9 mouse cellular contexts compared by ENCODE assay signal in the genomic region with DNA sequence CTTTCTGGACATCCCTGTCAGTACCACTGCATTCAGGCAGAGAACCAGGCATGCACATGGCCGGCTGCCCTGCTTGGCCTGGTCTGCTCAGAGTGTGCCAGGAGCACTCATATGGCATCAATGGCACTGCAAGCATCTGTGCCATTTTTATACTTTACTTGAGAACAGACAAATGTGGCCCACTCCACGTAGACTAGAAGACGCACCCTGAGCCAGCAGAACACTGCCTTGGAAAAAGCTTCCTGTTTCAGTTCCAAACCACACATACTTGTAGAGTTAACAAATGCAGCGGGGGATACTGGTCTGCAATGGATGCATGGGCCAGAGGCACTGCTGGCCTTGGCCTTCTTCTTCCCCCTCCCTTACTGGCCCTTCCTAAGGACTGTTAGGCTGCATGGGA.
DNase-seq lines count a peak whose midpoint lies in the region; ATAC-seq and TF ChIP-seq lines count a peak whose summit lies in the region.
"Had no signal": no experiment of that assay in that cellular context is flagged by ENCODE, and none has a peak within 500 bp of the region (broad histone marks: within the 10 kb centered on the region; RNA-seq: fewer than 3 reads in every experiment).

No protein-coding gene starts in this region.

- no peaks in the 10 kb centered on the region for H3K27me3 ChIP-seq in forebrain, postnatal 0 days (ENCODE audit: insufficient read depth, low read length)
- no peaks in the 10 kb centered on the region for H3K27me3 ChIP-seq in forebrain, embryonic 16.5 days (replicated peaks; ENCODE audit: control insufficient read depth, insufficient read depth, low read length)
- H3K27me3 ChIP-seq in lung, embryonic 15.5 days = no peaks in the 10 kb centered on the region
- no peaks in the 10 kb centered on the region for H3K27me3 ChIP-seq in stomach, embryonic 15.5 days (replicated peaks)

- no peak for DNase-seq in forebrain, postnatal 0 days
- DNase-seq in lung, postnatal 36 days = no peak
- DNase-seq in embryo, embryonic 9.5 days (ENCODE audit: extremely low spot score) = no peak
- no peak for DNase-seq in spleen, postnatal 4 days (ENCODE audit: low spot score in 2 of 2)
- DNase-seq: midbrain, embryonic 14.5 days had no signal

- H3K4me1 ChIP-seq in forebrain, postnatal 0 days (ENCODE audit: insufficient read depth) = no peaks in the 10 kb centered on the region
- no peaks in the 10 kb centered on the region for H3K4me1 ChIP-seq in forebrain, embryonic 16.5 days (replicated peaks; ENCODE audit: control insufficient read depth, insufficient read depth, low read length)
- H3K4me1 ChIP-seq in lung, embryonic 15.5 days = peaks cover 43% of the 10 kb centered on the region
- H3K4me1 ChIP-seq in stomach, embryonic 15.5 days = peaks cover 39% of the 10 kb centered on the region

- peaks cover 13% of the 10 kb centered on the region for H3K36me3 ChIP-seq in forebrain, postnatal 0 days (ENCODE audit: insufficient read depth)
- H3K36me3 ChIP-seq in forebrain, embryonic 16.5 days (ENCODE audit: control insufficient read depth, insufficient read depth) = peaks cover 6% of the 10 kb centered on the region
- peaks cover 13% of the 10 kb centered on the region; the same call in 1 of the 2 replicates for H3K36me3 ChIP-seq in lung, embryonic 15.5 days
- no peaks in the 10 kb centered on the region; the same call in 1 of the 2 replicates for H3K36me3 ChIP-seq in stomach, embryonic 15.5 days

- WGBS in forebrain, postnatal 0 days = 58% methylated on average over 4 of the region's 4 CpGs
- WGBS in forebrain, embryonic 16.5 days = 76% methylated on average over 4 of the region's 4 CpGs
- WGBS in lung, embryonic 15.5 days = 63% methylated on average over 4 of the region's 4 CpGs
- WGBS in stomach, embryonic 15.5 days = 52% methylated on average over 4 of the region's 4 CpGs

- H3K27ac ChIP-seq in forebrain, postnatal 0 days (ENCODE audit: low read depth, low read length) = no peak overlapping the region
- no peak overlapping the region for H3K27ac ChIP-seq in forebrain, embryonic 16.5 days (ENCODE audit: low read length)
- H3K27ac ChIP-seq in lung, embryonic 15.5 days = 0 out of 2 replicates have a peak overlapping the region, but pooled peaks have one; percentile 5
- H3K27ac ChIP-seq in stomach, embryonic 15.5 days = peak overlapping the region; percentile 70

- H3K9ac ChIP-seq in forebrain, postnatal 0 days = no peak overlapping the region
- no peak overlapping the region for H3K9ac ChIP-seq in forebrain, embryonic 16.5 days (replicated peaks; ENCODE audit: low read depth, low read length)
- no peak overlapping the region for H3K9ac ChIP-seq in lung, embryonic 15.5 days
- H3K9ac ChIP-seq in stomach, embryonic 15.5 days = no peak overlapping the region

- no peak for TF ChIP-seq CTCF in forebrain, postnatal 0 days (IDR thresholded peaks at IDR 0.05; ENCODE audit: low read depth)

- no peak overlapping the region for H3K4me3 ChIP-seq in forebrain, postnatal 0 days (ENCODE audit: low read depth, low read length)
- H3K4me3 ChIP-seq in forebrain, embryonic 16.5 days (replicated peaks; ENCODE audit: low read length) = no peak overlapping the region
- H3K4me3 ChIP-seq in lung, embryonic 15.5 days = no peak overlapping the region
- no peak overlapping the region for H3K4me3 ChIP-seq in stomach, embryonic 15.5 days (replicated peaks)

- H3K9me3 ChIP-seq in forebrain, postnatal 0 days (ENCODE audit: low read length) = no peaks in the 10 kb centered on the region
- no peaks in the 10 kb centered on the region for H3K9me3 ChIP-seq in forebrain, embryonic 16.5 days (ENCODE audit: control insufficient read depth, low read length)
- no peaks in the 10 kb centered on the region for H3K9me3 ChIP-seq in lung, embryonic 15.5 days
- H3K9me3 ChIP-seq in stomach, embryonic 15.5 days = no peaks in the 10 kb centered on the region

- no peak overlapping the region for H3K4me2 ChIP-seq in forebrain, postnatal 0 days (ENCODE audit: low read depth)
- no peak overlapping the region for H3K4me2 ChIP-seq in forebrain, embryonic 16.5 days (ENCODE audit: low read length)
- no peak overlapping the region for H3K4me2 ChIP-seq in lung, embryonic 15.5 days
- H3K4me2 ChIP-seq in stomach, embryonic 15.5 days = no peak overlapping the region

- peak; percentile 17; the same call in 1 of the 2 replicates for ATAC-seq in forebrain, postnatal 0 days
- no peak for ATAC-seq in forebrain, embryonic 16.5 days
- no peak for ATAC-seq in lung, embryonic 15.5 days (ENCODE audit: borderline replicate concordance, extremely low read depth, low FRiP score, low TSS enrichment)
- ATAC-seq in granulocyte monocyte progenitor cell, adult 5-6 weeks (replicated peaks; ENCODE audit: poor library complexity, severe bottlenecking) = peak; percentile 77
- no peak for ATAC-seq in stomach, embryonic 15.5 days (ENCODE audit: insufficient read depth, low FRiP score, low read depth)

Comparison
In these comparisons a context has a peak if more than half of its experiments do, and no peak if none do; other contexts are left out.
1. ATAC-seq: peak in forebrain, postnatal 0 days (single experiment) and granulocyte monocyte progenitor cell, adult 5-6 weeks (single experiment); none in forebrain, embryonic 16.5 days (single experiment), lung, embryonic 15.5 days (single experiment) and stomach, embryonic 15.5 days (single experiment).
2. H3K27ac ChIP-seq: peak in lung, embryonic 15.5 days (single experiment) and stomach, embryonic 15.5 days (single experiment); none in forebrain, postnatal 0 days (single experiment) and forebrain, embryonic 16.5 days (single experiment).